Mouse (Mus musculus): ENCODE measurements around the gene Bcor.

DNA sequence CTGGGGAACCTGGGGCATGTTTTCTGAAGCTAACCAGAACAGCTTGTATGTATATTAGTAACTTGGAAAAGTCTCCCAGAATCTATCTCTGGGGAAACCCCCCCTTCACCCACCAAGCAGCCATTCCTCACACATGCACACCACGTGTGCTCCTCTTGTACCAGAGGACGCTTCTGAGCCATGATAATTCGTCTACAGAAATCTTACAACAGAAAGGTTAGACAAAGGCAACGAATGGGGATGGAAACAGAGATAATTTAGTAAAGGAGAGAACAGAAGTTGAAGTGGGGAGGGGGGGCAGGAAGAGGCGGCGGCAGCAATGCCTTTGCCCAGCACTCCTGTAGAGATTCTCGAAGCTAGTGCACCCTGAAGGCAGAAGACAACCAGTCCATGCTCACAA, 172.6 kb downstream of the Bcor start:
- TF ChIP-seq CTCF (IDR thresholded peaks at IDR 0.05; ENCODE audit: low read depth, low read length): no peak
- TF ChIP-seq POLR2A (IDR thresholded peaks at IDR 0.05; ENCODE audit: insufficient read depth, low read length): no peak
- TF ChIP-seq EP300 (IDR thresholded peaks at IDR 0.05; ENCODE audit: insufficient read depth, low read depth, low read length): no peak

All from ES-Bruce4 (cell line).